Comparison of ENCODE assay signal across 34 mouse cellular contexts in genomic region chr9:35607647-35608405, GRCm38 (mm10). TPM values are rescaled to one million over a fixed set of nuclear protein-coding genes. Genes with fewer than 3 reads are reported as not detected.
"Had no signal": no experiment of that assay in that cellular context is flagged by ENCODE, and none has a peak within 500 bp of the region (broad histone marks: within the 10 kb centered on the region; RNA-seq: fewer than 3 reads in every experiment).

No protein-coding gene starts in this region.

- H3K4me3 ChIP-seq: layer of hippocampus, adult 2 months; liver, embryonic 13.5 days; midbrain, embryonic 12.5 days; myocyte; neural tube, embryonic 13.5 days; stomach, embryonic 15.5 days had no signal

- H3K27me3 ChIP-seq: liver, embryonic 13.5 days; midbrain, embryonic 12.5 days; neural tube, embryonic 13.5 days; stomach, embryonic 15.5 days had no signal

- H3K9ac ChIP-seq: liver, embryonic 13.5 days; midbrain, embryonic 12.5 days; neural tube, embryonic 13.5 days; stomach, embryonic 15.5 days had no signal

- H3K36me3 ChIP-seq: liver, embryonic 13.5 days; midbrain, embryonic 12.5 days; neural tube, embryonic 13.5 days; stomach, embryonic 15.5 days had no signal

- H3K27ac ChIP-seq: kidney, postnatal 0 days; layer of hippocampus, adult 2 months; liver, embryonic 13.5 days; midbrain, embryonic 12.5 days; neural tube, embryonic 13.5 days; stomach, embryonic 15.5 days had no signal

- ATAC-seq: intestine, postnatal 0 days; midbrain, embryonic 16.5 days had no signal

- DNase-seq: kidney, adult 2 months; kidney, postnatal 25 days; layer of hippocampus, adult 9-11 months; liver, embryonic 13.5 days; lung, adult 2 months; lung, postnatal 14 days; lung, postnatal 4 days; right cerebral cortex, postnatal 25 days; spleen, adult 18-20 months; thymus, adult 18-20 months; thymus, postnatal 36 days had no signal

- H3K4me2 ChIP-seq: liver, embryonic 13.5 days; midbrain, embryonic 12.5 days; neural tube, embryonic 13.5 days; stomach, embryonic 15.5 days had no signal

- H3K4me1 ChIP-seq: liver, embryonic 13.5 days; midbrain, embryonic 12.5 days; neural tube, embryonic 13.5 days; stomach, embryonic 15.5 days had no signal

- H3K9me3 ChIP-seq: liver, embryonic 13.5 days; stomach, embryonic 15.5 days had no signal

RNA-seq across cellular contexts. Expression of gene Pate4, which starts 3.9 kb away (rescaled TPM):
- total RNA-seq: layer of hippocampus, adult 2 months; layer of hippocampus, postnatal 25 days; left cerebral cortex, postnatal 25 days; liver, adult 2 months; megakaryocyte progenitor cell, adult 5-6 weeks; megakaryocyte-erythroid progenitor cell, adult 5-6 weeks; monocyte, adult 5-6 weeks; neutrophil, adult 5-6 weeks had no signal
- polyA plus RNA-seq: intestine, postnatal 0 days; kidney, adult 2 months; kidney, embryonic 14.5 days; kidney, postnatal 0 days; large intestine, adult 2 months; limb, embryonic 11.5 days; limb, embryonic 14.5 days; liver, adult 2 months; liver, embryonic 13.5 days; liver, embryonic 16.5 days; lung, adult 2 months; lung, embryonic 16.5 days; midbrain, embryonic 12.5 days; midbrain, embryonic 16.5 days; myocyte; neural tube, embryonic 13.5 days; stomach, embryonic 15.5 days; testis, adult 2 months; urinary bladder, adult 2 months had no signal

RNA-seq across cellular contexts. Expression of gene Pate2, which starts 37.7 kb away (rescaled TPM):
- total RNA-seq: liver, adult 2 months; monocyte, adult 5-6 weeks; neutrophil, adult 5-6 weeks had no signal
- polyA plus RNA-seq: large intestine, adult 2 months; liver, adult 2 months; lung, adult 2 months had no signal

RNA-seq across cellular contexts. Expression of gene Pate3, which starts 40.2 kb away (rescaled TPM):
- total RNA-seq: layer of hippocampus, adult 2 months; layer of hippocampus, postnatal 25 days; left cerebral cortex, postnatal 25 days; liver, adult 2 months; megakaryocyte progenitor cell, adult 5-6 weeks; megakaryocyte-erythroid progenitor cell, adult 5-6 weeks; monocyte, adult 5-6 weeks; neutrophil, adult 5-6 weeks had no signal
- polyA plus RNA-seq: intestine, postnatal 0 days; kidney, adult 2 months; kidney, embryonic 14.5 days; kidney, postnatal 0 days; large intestine, adult 2 months; limb, embryonic 11.5 days; limb, embryonic 14.5 days; liver, adult 2 months; liver, embryonic 13.5 days; liver, embryonic 16.5 days; lung, adult 2 months; lung, embryonic 16.5 days; midbrain, embryonic 12.5 days; midbrain, embryonic 16.5 days; myocyte; neural tube, embryonic 13.5 days; stomach, embryonic 15.5 days; testis, adult 2 months; urinary bladder, adult 2 months had no signal
